Mouse (Mus musculus) thymus, postnatal 25 days (tissue): Measurements from ENCODE around the gene Tmem63a.
"Not testable (repeated sequence)": the region's sequence is repeated elsewhere in the genome, so short reads cannot be mapped to it uniquely, and the experiment has no call there.

Experiments
- DNase-seq: peaks from one replicate; pipeline ENCODE4 v3.0.0; 2022

The Tmem63a gene

DNA sequence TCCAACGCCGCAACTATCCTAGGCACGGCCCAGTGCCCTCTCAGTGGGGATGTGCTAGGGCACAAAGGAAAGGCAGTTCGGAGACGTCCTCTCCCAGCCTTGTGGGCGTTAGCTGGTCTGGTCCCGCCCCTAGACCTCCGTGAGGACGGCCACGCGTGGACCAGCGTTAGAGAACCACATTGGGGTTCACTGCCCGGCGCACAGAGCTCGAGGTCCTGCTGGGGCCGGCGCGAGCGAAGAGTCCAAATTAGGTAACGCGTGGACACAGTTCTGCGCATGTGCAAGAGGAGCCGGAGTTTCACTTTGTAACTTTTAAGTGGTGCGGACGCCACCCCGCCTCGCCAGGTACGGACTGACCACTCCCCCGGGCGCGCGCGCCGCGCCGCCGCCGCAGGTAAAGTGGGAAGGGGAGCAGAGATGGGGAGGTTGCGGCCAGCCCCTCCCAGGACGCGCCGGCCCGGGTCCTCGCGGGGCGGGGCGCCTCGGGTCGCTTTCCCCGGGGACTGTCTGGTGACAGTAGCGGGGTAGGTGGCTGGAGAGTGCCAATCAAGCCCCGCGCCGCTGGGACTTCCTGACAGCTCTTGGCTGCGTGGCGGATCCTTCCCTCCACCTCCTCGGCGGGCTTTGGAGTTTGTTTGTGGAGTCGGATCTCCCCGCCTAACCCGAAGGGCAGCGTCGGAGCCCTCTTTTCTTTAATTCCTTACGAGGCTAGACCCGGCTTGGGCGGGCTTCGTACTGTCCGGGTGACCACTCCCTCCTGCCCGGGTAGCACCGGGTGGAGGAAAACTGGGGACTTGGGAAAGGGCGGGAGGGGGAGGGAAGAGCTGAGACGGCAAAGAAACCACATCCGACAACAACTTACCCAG lies at the start of gene Tmem63a:
Gene Tmem63a (plus strand): TSS at position 179 of the 866 bp plus-strand sequence.
- peak; percentile 71 for DNase-seq

DNA sequence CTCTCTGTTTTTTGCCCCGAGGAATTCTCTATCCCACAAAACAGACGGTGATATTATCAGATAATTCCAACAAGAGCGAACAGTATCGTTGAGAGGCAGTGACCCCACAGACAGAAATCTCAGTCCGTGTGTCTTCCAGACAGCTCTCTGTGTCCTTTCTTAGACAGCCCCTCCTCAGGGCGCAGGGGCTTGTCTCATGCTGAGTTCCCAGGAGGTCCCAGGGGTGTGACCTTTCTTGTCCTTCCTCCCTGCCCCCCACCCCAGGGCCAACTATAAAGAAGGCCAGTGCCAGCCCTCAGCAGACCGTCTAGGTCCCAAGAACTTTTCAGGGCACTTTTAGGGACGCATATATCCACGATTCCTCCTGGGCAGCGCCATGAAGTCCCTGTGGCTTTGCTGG lies 49.3 kb upstream of the Tmem63a start, which contains the start of gene Lefty2:
Gene Lefty2 (plus strand): TSS at position 301 of the 400 bp plus-strand sequence.
- DNase-seq = no peak

GRCm38 (mm10) chr1:180894088-180894987 lies 47.8 kb upstream of the Tmem63a start:
- DNase-seq = not testable (repeated sequence)

DNA sequence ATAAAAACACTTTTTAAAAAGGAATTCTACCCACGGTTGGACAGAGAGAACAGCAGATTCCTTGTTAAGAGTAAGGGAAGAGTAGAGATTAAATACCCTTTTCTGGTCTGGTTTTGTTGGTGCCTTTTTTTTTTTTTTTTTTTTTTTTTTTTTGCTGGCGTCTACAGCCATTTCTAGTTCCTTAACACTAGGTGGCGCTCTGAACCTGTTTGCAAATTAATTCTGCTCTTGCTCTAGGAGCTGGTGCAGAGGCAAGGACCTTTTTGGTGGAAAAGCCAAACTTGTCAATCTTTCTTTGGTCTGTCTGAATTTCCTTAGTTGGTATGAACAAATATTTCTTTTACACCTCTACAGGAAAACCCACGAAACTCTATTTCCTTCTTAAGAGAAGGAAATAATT lies 41.0 kb upstream of the Tmem63a start:
- no peak for DNase-seq

DNA sequence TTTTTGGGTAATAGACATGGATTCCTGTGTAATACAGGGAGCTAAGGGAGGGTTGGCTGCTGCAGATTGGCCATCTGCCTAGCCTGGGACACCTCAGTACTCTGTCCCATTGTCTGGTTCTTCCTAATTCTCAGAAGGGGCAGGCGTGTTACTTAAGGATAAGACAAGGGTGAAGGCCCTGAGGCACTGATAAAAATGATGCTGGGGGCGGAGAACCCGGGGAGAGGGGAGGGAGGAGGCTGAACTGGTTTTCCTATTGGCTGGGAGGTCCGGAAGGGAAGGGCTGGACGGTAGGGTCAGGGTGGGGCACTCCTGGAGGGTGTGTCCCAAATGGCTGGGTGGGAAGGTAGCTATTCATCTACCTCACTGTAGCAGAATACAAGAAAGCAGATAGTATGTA lies 39.2 kb upstream of the Tmem63a start:
- no peak for DNase-seq

GRCm38 (mm10) chr1:180903666-180904038 lies 38.5 kb upstream of the Tmem63a start:
- no peak for DNase-seq

DNA sequence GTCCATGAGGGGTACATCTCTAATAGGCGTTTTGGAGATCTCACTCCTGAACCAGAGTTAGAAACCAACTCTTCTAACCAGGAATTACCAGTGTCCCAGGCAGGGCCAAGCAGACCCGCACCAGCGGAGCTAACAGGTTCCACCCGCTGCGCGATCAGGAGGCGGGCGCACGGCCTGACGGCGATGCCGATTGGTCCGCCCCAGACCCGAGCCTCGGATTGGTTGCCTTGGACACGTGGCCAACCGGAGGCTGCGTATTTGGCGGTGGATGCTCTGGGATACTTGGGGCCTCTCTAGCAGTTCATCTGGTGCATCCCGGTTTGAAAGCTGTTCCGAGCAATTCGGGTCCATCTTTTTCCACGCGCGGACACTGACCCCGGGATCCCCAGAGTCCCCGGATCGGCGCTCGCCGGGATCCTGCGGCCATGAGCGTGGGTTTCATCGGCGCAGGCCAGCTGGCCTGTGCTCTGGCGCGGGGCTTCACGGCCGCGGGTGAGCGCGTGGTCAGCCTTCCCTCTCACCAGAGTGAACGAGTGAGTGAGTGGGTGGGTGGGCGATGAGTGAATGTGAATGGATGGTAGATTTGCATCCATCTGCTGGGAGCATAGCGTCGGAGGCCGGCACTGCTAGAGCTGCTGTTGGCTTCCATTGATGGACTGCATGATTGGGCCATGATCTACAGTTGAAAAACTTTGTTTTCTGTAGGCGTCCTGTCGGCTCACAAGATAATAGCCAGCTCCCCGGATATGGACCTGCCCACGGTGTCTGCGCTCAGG lies 37.9 kb upstream of the Tmem63a start, which contains the start of gene Pycr2:
Gene Pycr2 (plus strand): TSS at position 255 of the 776 bp plus-strand sequence.
- peak; percentile 95 for DNase-seq

DNA sequence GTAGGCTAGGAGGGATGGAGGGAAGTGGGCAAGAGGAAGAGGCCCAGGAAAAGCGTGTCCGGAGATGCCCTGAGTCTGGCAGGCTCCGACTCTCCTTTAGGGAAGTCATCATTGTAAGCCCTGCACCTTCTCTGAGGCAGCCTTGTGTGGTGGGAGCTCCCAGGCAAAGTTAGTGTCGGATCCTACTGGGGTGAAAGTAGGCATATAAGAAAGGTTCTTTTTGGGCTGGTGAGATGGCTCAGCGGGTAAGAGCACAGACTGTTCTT lies 37.4 kb upstream of the Tmem63a start:
- no peak for DNase-seq

DNA sequence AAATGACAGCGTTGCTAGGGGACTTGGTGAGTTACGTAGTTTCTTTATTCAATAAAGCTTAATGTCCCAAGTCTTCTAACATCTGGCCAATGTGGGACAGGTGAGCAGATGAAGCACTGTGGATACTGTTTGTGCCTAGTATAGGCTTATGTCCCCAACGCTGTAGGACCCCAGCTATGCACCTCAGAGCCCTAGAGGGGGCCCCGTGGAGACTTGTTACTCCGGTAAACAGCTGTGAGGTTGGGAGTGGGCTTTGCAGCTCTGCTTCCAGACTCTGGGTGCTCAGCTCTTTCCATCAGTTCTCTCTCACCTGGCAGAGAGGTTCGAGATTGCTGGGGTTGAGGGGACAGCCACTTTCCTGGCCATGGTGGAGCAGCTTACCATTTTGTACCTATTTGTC lies 36.8 kb upstream of the Tmem63a start:
- peak; percentile 37 for DNase-seq

DNA sequence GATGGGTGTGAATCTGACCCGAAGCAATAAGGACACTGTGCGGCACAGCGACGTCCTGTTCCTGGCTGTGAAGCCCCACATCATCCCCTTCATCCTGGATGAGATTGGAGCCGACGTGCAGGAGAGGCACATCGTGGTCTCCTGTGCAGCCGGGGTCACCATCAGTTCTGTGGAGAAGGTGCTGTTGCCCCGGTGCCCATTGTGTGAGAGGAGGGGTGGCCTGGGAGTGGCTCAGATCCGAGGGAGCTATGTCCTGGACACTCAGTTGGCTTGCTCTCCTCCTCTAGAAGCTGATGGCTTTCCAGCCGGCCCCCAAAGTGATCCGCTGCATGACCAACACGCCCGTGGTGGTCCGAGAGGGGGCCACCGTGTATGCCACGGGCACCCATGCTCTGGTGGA lies 36.3 kb upstream of the Tmem63a start:
- no peak for DNase-seq

- DNase-seq = peak; percentile 54
Observed at GRCm38 (mm10) chr1:180906461-180907147, 35.5 kb upstream of the Tmem63a start.

DNA sequence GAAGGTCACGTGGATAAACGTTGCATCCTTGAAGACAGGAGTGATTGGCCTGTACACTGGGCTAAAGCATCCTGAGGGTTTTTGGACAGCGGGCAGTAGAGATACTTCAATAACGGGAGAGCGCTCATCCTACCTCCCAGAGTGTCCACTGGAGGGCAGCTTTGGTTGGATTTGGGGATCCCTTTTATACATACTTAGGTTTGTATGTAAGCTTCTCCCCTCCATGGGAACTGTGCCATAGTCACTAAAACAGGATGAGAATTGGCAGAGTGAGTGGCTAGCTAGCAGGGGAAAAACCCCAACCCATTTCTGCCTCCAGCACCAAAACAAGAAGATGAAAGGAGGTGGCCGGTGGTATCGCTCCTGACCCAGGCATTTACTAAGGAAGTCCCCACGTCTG lies 31.0 kb upstream of the Tmem63a start:
- DNase-seq = no peak

DNA sequence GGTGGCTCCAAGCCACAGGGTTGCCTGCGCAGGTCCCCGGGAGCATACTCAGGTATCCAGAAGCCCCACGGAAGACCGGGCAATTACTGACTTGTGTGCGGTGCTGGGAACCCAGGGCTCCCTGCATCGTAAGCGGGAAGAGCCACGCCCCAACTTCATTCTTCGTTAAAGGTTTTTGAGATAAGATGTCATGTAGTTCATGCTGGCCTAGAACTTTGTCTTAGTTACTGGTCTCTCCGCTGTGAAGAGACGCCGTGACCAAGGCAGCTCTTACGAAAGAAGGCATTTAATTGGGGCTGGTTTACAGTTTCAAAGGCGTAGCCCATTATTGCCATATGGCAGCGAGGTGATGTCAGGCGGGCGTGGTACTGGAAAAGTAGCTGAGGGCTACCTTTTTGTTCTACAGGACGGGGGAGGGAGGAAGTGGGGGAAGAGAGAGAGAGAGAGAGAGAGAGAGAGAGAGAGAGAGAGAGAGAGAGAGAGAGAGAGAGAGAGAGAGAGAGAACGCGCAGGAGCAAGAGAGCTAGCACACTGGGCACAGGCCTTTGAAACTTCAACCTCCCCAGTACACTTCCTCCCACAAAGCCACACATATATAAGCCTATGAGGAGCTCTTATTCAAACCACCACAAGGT lies 30.4 kb upstream of the Tmem63a start:
- DNase-seq = peak; percentile 53

GRCm38 (mm10) chr1:180912792-180913191 lies 29.4 kb upstream of the Tmem63a start:
- DNase-seq = peak; percentile 40

GRCm38 (mm10) chr1:180913797-180914196 lies 28.3 kb upstream of the Tmem63a start:
- no peak for DNase-seq

DNA sequence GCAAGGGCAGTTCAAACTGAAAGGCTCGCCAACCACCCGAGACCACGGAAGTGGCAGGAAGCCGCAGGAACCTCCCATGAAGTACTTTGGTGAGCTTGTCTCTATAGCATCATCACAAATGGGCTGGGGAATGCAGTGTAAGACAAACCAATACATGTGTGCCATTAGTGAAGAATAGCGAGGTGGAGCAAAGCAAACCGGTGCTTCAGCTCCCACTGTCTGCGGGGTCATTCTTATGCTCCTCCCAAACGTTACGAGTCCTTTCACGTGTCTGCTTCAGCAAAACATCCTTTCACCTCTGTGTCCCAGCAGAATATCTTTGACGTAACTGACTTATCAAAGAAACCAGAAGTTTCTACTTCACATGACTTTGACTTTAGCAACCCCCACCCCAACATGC lies 25.7 kb upstream of the Tmem63a start:
- no peak for DNase-seq

DNA sequence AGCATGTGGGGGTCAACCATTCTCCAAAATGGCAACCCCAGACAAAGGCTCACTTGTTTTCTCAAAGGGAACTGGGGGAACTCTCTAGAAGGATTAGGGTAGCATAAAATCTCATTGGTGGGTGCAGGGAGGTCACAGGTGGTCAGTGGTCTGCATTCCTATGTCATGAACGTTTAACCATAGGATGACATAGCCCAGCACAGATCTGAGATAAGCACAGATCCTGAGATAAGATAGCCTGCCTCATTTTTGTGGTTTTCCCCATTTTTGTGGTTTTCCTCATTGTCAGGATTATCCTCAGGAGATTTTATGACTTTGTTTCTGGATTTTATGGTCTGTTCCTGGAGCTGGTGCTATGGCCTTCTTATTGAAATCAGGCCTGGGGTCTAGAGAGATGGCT lies 25.1 kb upstream of the Tmem63a start:
- no peak for DNase-seq

- no peak for DNase-seq
Observed at GRCm38 (mm10) chr1:180919686-180920085, 22.5 kb upstream of the Tmem63a start.

- DNase-seq = peak; percentile 40
Observed at GRCm38 (mm10) chr1:180922273-180923048, 19.7 kb upstream of the Tmem63a start.

- no peak for DNase-seq
Observed at GRCm38 (mm10) chr1:180924737-180925136, 17.4 kb upstream of the Tmem63a start.

DNA sequence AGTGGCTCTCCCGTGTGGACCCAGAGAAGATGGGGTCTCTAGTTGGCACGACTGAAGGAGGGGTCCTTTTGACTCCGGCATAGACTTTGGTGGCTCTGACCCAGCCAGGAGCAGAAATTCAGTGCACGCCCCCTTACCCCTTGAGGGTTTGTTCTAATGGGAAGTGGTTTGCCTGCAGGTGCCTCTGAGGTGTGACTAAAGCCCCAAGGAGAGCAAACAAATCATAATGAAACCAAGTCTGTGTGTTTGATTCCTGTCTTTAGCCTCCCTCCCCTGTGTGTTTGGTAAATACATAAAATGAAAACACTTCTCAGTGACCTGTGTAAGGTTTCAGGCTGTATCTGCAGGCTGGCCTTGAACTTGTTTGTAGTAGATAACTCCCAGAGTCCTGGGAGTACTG lies 15.9 kb upstream of the Tmem63a start:
- no peak for DNase-seq
